Mouse (Mus musculus) C2C12 (cell line): ENCODE data around the gene Tas2r134.

Experiments
- CTCF ChIP-seq: IDR thresholded peaks from one replicate; pipeline ENCODE4 v1.5.1; 2011; ENCODE audit not compliant: control insufficient read depth, insufficient read depth, insufficient read length
- MAX ChIP-seq: IDR thresholded peaks from one replicate; pipeline ENCODE4 v1.6.1; 2011; ENCODE audit warnings: mild to moderate bottlenecking, control low read depth
- MYOD1 ChIP-seq: IDR thresholded peaks from one replicate; pipeline ENCODE4 v1.6.1; 2011; ENCODE audit warnings: low read depth; ENCODE audit not compliant: control insufficient read depth, insufficient read length
- MYOG ChIP-seq: IDR thresholded peaks from one replicate; pipeline ENCODE4 v1.6.1; 2011; ENCODE audit not compliant: control insufficient read depth, insufficient read length; ENCODE audit errors: extremely low read depth
- USF1 ChIP-seq: IDR thresholded peaks from one replicate; pipeline ENCODE4 v1.6.1; 2011; ENCODE audit warnings: low read depth, mild to moderate bottlenecking, control low read depth, moderate library complexity

GRCm38 (mm10) chr2:51626007-51626406 is 1.3 kb upstream of the Tas2r134 start:
- no peak for TF ChIP-seq USF1
- TF ChIP-seq CTCF: no peak
- TF ChIP-seq MYOG: no peak
- TF ChIP-seq MAX: no peak
- TF ChIP-seq MYOD1: no peak
